ENCODE assay signal across 8 mouse cellular contexts in genomic region chr6:149408833-149409332, GRCm38 (mm10). TPM values are rescaled to one million over a fixed set of nuclear protein-coding genes. Genes with fewer than 3 reads are reported as not detected.
DNase-seq lines count a peak whose midpoint lies in the region; ATAC-seq lines count a peak whose summit lies in the region.

Bicd1 (plus strand) TSS chr6:149408886.

- H3K4me1 ChIP-seq in forebrain, embryonic 10.5 days, result peaks cover 23% of the 10 kb centered on the region
- H3K4me1 ChIP-seq in heart, embryonic 15.5 days (replicated peaks), result peaks cover 7% of the 10 kb centered on the region
- peaks cover 13% of the 10 kb centered on the region for H3K4me1 ChIP-seq in liver, embryonic 13.5 days (replicated peaks)
- 0 out of 2 replicates have a peak, but pooled peaks cover 5% of the 10 kb centered on the region for H3K4me1 ChIP-seq in stomach, embryonic 16.5 days (ENCODE audit: control insufficient read depth, insufficient read depth, low read length)

- peak within 1 kb of the TSS; percentile 63 for H3K4me3 ChIP-seq in forebrain, embryonic 10.5 days
- peak within 1 kb of the TSS; percentile 80 for H3K4me3 ChIP-seq in heart, embryonic 15.5 days
- peak within 1 kb of the TSS; percentile 66 for H3K4me3 ChIP-seq in liver, embryonic 13.5 days (replicated peaks)
- peak within 1 kb of the TSS; percentile 70 for H3K4me3 ChIP-seq in stomach, embryonic 16.5 days (replicated peaks; ENCODE audit: low read length)

- ATAC-seq in CD4-positive, CD25-positive, alpha-beta regulatory T cell, adult 4 months, result peak; percentile 85
- ATAC-seq in heart, embryonic 15.5 days (replicated peaks; ENCODE audit: insufficient number of reproducible peaks, insufficient read depth, low FRiP score, low read depth), result peak; percentile 97
- ATAC-seq in liver, embryonic 13.5 days (ENCODE audit: low read depth), result peak; percentile 99
- peak; percentile 100 for ATAC-seq in stomach, embryonic 16.5 days (ENCODE audit: insufficient read depth, low FRiP score)

- H3K27ac ChIP-seq in forebrain, embryonic 10.5 days, result peak within 1 kb of the TSS; percentile 86
- H3K27ac ChIP-seq in heart, embryonic 15.5 days, result peak within 1 kb of the TSS; percentile 76
- H3K27ac ChIP-seq in liver, embryonic 13.5 days, result no peak within 1 kb of the TSS
- peak within 1 kb of the TSS; percentile 74 for H3K27ac ChIP-seq in stomach, embryonic 16.5 days (ENCODE audit: low read length)

- no peaks in the 10 kb centered on the region for H3K9me3 ChIP-seq in forebrain, embryonic 10.5 days
- no peaks in the 10 kb centered on the region for H3K9me3 ChIP-seq in heart, embryonic 15.5 days (replicated peaks)
- H3K9me3 ChIP-seq in liver, embryonic 13.5 days (replicated peaks), result no peaks in the 10 kb centered on the region
- H3K9me3 ChIP-seq in stomach, embryonic 16.5 days (replicated peaks; ENCODE audit: control insufficient read depth, low read length), result no peaks in the 10 kb centered on the region

- H3K4me2 ChIP-seq in heart, embryonic 15.5 days, result peak within 1 kb of the TSS; percentile 87
- H3K4me2 ChIP-seq in liver, embryonic 13.5 days, result peak within 1 kb of the TSS; percentile 90
- H3K4me2 ChIP-seq in stomach, embryonic 16.5 days (ENCODE audit: low read depth, low read length), result peak within 1 kb of the TSS; percentile 71

- under 1% methylated on average over 30 of the region's 30 CpGs for WGBS in forebrain, embryonic 10.5 days
- WGBS in heart, embryonic 15.5 days, result under 1% methylated on average over 30 of the region's 30 CpGs
- under 1% methylated on average over 30 of the region's 30 CpGs for WGBS in liver, embryonic 13.5 days (ENCODE audit: insufficient replicate concordance)
- under 1% methylated on average over 30 of the region's 30 CpGs for WGBS in stomach, embryonic 16.5 days

- H3K9ac ChIP-seq in heart, embryonic 15.5 days, result peak within 1 kb of the TSS; percentile 63
- peak within 1 kb of the TSS; percentile 72 for H3K9ac ChIP-seq in liver, embryonic 13.5 days
- peak within 1 kb of the TSS; percentile 78 for H3K9ac ChIP-seq in stomach, embryonic 16.5 days (ENCODE audit: low read length)

- H3K36me3 ChIP-seq in forebrain, embryonic 10.5 days (replicated peaks), result no peaks in the 10 kb centered on the region
- no peaks in the 10 kb centered on the region for H3K36me3 ChIP-seq in heart, embryonic 15.5 days
- no peaks in the 10 kb centered on the region for H3K36me3 ChIP-seq in liver, embryonic 13.5 days
- H3K36me3 ChIP-seq in stomach, embryonic 16.5 days (ENCODE audit: control insufficient read depth, insufficient read depth, low read length), result no peaks in the 10 kb centered on the region

- peak; percentile 31 for DNase-seq in c-Kit-positive CD71-negative TER-119-negative erythroid progenitor cells, embryonic 14.5 days (ENCODE audit: low read depth)
- peak; percentile 87 for DNase-seq in forebrain, embryonic 10.5 days (ENCODE audit: extremely low spot score, low spot score)
- DNase-seq in kidney, postnatal 25 days, result peak; percentile 74 to 90
- peak; percentile 56 for DNase-seq in liver, embryonic 13.5 days
- DNase-seq in neural tube, embryonic 10.5 days (ENCODE audit: extremely low spot score, low spot score), result peak; percentile 82

- H3K27me3 ChIP-seq in forebrain, embryonic 10.5 days (ENCODE audit: poor library complexity, severe bottlenecking), result peaks cover 11% of the 10 kb centered on the region; the same call in 1 of the 2 replicates
- no peaks in the 10 kb centered on the region for H3K27me3 ChIP-seq in heart, embryonic 15.5 days
- no peaks in the 10 kb centered on the region for H3K27me3 ChIP-seq in liver, embryonic 13.5 days
- H3K27me3 ChIP-seq in stomach, embryonic 16.5 days (ENCODE audit: control insufficient read depth, insufficient read depth, low read length), result no peaks in the 10 kb centered on the region

RNA-seq across cellular contexts. Expression of gene Bicd1, which starts in this region (rescaled TPM):
- 10 to 100 TPM; 20.1 to 21.6 TPM for polyA plus RNA-seq in CD4-positive, CD25-positive, alpha-beta regulatory T cell, adult 4 months (2017; shearing (Covaris generic))
- 12.8 and 13.2 TPM in 2 replicates for polyA plus RNA-seq in forebrain, embryonic 10.5 days (2016; fragmentation: Nextera tagmentation; extraction: Ambion mirVana)
- polyA plus RNA-seq in heart, embryonic 15.5 days (2015; fragmentation: Nextera tagmentation; extraction: Ambion mirVana), result 5.3 and 7.0 TPM in 2 replicates
- 1.0 TPM in 2 replicates for polyA plus RNA-seq in liver, embryonic 13.5 days (2015; fragmentation: Nextera tagmentation; extraction: Ambion mirVana)
- 8.8 and 11.4 TPM in 2 replicates for polyA plus RNA-seq in stomach, embryonic 16.5 days (2015; fragmentation: Nextera tagmentation; extraction: Ambion mirVana)

Comparison
In these comparisons a context has a peak if more than half of its experiments do, and no peak if none do; other contexts are left out.
1. DNase-seq: peak in every context shown above with its lines; median percentile 87 in forebrain, embryonic 10.5 days; 82 in kidney, postnatal 25 days; 82 in neural tube, embryonic 10.5 days; 56 in liver, embryonic 13.5 days; 31 in c-Kit-positive CD71-negative TER-119-negative erythroid progenitor cells, embryonic 14.5 days.